Mouse (Mus musculus) layer of hippocampus, postnatal 14 days (tissue): ENCODE results near the gene Cdx2. TPM values are rescaled to one million over a fixed set of nuclear protein-coding genes. Genes with fewer than 3 reads are reported as not detected.

Experiments
- DNase-seq, 2 experiments: peaks; one replicate each; pipeline ENCODE4 v3.0.0; 2021 to 2022; ENCODE audit warnings: low spot score in 2 of 2, mixed read lengths in 1 of 2
- microRNA-seq, 2 experiments: library from miRNA; unstranded; fragments of <30 nt; microRNA quantifications; one replicate each; pipeline ENCODE4 v1.2.0; 2021
- total RNA-seq, 2 experiments: library from RNA; stranded (reverse); gene quantifications; 2 replicates each; pipeline ENCODE4 v1.2.3; 2021

The Cdx2 gene
- total RNA-seq, 2 experiments from 2014 or later, result not detected

- no peak for DNase-seq
Measured at GRCm38 (mm10) chr5:147260778-147261177, 46.3 kb downstream of the Cdx2 start.

DNA sequence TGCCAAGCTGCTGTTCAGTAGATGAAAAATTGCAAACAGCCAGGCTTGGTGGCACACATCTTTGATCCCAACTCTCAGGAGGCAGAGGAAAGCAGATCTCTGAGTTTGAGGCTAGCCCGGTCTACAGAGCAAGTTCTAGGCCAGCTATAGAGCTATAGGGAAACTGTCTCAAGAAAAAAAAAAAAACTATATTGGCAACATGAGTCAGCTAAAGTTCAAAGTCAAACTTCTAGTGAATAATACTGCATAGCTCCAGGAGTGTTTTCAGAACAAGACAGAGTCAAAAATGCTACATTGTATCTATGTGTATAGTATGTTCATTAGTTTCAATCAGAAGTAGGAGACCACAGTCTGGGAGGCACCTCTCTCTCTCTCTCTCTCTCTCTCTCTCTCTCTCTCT, 46.9 kb downstream of the Cdx2 start:
- no peak for DNase-seq

Small RNAs within 50 kb of the gene (microRNA-seq; reads per million reads assigned to microRNA genes)
- gene Mir7k, result 0.57 to 1.1 reads per million in 2 experiments

Other genes starting within 250 kb of the Cdx2 start
- gene Lnx2, start 230.7 kb downstream of the Cdx2 start, total RNA-seq, result 1 to 10 TPM; 5.2 to 6.1 TPM
- 10 to 100 TPM; 62.4 to 75.0 TPM for gene Polr1d, start 230.2 kb downstream of the Cdx2 start, total RNA-seq
- gene Gsx1, start 118.6 kb downstream of the Cdx2 start, total RNA-seq, result under 1 TPM; 0.72 to 0.97 TPM
- gene Pdx1, start 37.3 kb downstream of the Cdx2 start, total RNA-seq, result not detected
- gene Urad, start 15.2 kb upstream of the Cdx2 start, total RNA-seq, result not detected
- 1 to 10 TPM; 6.2 to 6.8 TPM for gene Flt3, start 93.2 kb upstream of the Cdx2 start, total RNA-seq
- 10 to 100 TPM; 89.4 to 97.4 TPM for gene Pan3, start 122.9 kb upstream of the Cdx2 start, total RNA-seq